Mouse (Mus musculus) 3134 (cell line): ENCODE results near the gene Sdsl.
"Not testable (repeated sequence)": the region's sequence is repeated elsewhere in the genome, so short reads cannot be mapped to it uniquely, and the experiment has no call there.

Experiments
- DNase-seq: peaks from one replicate; pipeline ENCODE4 v3.0.0-alpha.2; 2011; ENCODE audit warnings: low spot score; ENCODE audit not compliant: insufficient read length; ENCODE audit errors: extremely low read depth

The Sdsl gene

DNA sequence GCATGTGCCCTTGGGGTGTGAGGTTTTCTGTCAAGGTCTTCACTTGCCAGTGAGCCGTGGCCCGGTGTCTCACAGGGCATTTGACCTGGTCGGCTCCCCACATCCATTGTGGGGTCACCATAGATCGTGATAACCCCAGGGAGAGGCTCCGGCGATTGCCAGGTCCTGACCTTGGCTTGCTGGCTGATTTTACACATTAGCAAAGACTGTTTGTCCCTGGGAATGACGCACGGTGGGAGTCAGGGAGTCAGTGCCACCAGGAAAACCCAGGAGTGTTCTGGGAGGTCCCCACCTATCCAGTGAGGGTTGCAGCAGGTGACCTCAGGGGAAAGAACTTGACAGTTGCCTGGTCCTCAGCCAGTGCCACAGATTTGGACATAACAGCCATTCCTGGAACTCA lies at the start of gene Sdsl:
TSS of gene Sdsl (minus strand) at position 41 of the 400 bp plus-strand sequence.
- no peak for DNase-seq

- DNase-seq = peak; percentile 74
Observed at GRCm38 (mm10) chr5:120517552-120517951, 44.9 kb upstream of the Sdsl start.

DNA sequence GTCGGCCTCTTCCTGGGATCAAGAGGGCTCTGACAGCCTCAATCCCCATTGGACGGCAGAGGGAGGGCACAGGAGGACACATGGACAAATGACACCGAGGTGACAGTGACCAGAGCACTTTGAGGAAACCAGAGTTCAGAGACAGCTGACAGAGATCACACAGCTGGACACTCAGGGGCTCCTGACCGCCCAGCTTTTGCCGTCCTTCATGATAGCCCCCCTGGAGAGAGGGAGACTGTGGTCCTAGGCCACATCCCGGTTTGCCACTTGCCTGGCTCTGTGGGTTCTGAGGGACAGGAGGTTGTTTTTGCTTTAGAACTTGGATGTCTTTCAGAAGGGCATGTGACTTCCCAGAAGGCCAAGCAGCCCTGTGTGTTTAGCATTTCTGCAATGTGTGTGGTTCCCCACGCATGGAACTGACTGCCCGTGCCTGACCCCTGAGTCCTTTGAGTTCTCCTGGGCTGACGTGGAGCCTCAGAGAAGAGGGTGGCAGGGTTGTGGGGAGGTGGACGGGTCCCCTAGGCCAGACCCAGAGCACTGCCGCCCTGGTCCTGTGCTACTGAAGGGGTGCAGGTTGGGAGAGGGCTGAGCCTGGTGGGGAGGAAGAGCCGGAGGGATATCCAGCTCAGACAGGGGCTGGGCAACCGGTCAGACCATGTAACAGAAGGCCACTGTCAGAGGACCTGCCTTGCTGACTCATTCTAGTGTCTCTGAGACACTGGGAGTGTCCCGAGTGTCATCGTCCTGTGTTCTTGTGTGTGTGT lies 43.8 kb upstream of the Sdsl start:
- peak; percentile 81 for DNase-seq

- DNase-seq = no peak
Observed at GRCm38 (mm10) chr5:120515451-120515850, 42.8 kb upstream of the Sdsl start.

GRCm38 (mm10) chr5:120514754-120515153 lies 42.1 kb upstream of the Sdsl start:
- peak; percentile 55 for DNase-seq

GRCm38 (mm10) chr5:120514031-120514677 lies 41.5 kb upstream of the Sdsl start:
- DNase-seq = peak; percentile 35

GRCm38 (mm10) chr5:120512911-120513555 lies 40.4 kb upstream of the Sdsl start:
- no peak for DNase-seq

- DNase-seq = no peak
Observed at GRCm38 (mm10) chr5:120511643-120512220, 39.1 kb upstream of the Sdsl start.

GRCm38 (mm10) chr5:120510982-120511642 lies 38.5 kb upstream of the Sdsl start, which contains the start of gene Slc8b1:
Gene Slc8b1 (plus strand): TSS chr5:120511168.
- DNase-seq = peak; percentile 93

- DNase-seq = no peak
Observed at GRCm38 (mm10) chr5:120507311-120507710, 34.7 kb upstream of the Sdsl start.

GRCm38 (mm10) chr5:120506490-120506889 lies 33.9 kb upstream of the Sdsl start:
- DNase-seq = no peak

DNA sequence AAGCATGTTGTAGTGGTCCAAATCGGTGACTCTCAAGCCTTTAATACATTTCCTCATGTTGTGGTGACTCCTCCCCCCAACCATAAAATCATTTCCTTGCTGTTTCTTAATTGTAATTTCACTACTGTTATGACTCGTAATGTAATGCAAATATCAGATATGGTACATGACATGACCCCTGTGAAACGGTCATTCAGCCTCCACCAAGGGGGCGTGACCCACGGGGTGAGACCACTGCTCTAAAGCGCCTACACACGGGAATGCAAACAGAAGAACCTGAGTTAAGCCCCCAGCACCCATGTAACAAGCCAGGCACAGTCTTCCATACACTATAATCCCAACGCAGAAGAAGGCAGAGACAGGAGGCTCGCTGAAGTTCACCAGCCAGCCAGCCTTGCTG lies 33.2 kb upstream of the Sdsl start:
- DNase-seq = no peak

- peak; percentile 71 for DNase-seq
Observed at GRCm38 (mm10) chr5:120505368-120505767, 32.8 kb upstream of the Sdsl start.

DNA sequence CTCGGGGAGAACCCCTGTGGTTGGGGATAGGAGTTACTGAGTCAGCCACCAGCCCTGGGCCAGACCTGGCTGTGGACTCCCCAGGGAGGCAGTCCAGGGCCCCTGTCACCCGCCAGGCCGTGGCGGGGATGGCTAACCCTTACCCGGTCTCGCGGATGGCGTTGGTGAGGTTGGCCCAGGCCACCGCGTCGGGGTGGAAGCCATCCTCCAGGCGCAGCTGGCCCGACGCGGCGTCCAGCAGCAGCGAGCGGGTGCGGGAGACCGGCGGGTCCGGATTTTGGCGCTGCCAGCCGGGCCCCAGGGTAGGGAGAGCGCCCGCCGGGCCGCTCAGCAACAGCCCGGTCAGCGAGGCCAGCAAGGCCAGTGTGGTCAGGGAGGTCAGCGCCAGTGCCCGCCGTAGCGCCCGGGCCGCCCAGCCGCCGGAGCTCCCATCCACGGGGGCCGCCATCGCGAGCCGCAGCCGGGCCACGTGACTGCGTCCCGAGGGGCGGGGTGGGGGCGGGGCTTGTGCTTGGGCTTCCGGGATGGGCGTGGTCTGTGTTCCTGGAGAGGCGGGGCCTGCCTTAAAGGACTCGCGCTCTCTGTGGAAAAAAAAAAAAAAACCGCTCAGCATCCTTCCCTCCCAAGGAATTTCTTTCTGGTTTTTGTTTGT lies 30.7 kb upstream of the Sdsl start, which contains the start of gene Plbd2:
TSS of gene Plbd2 (minus strand) at position 482 of the 652 bp plus-strand sequence.
- DNase-seq = peak; percentile 84

GRCm38 (mm10) chr5:120502675-120503143 lies 30.1 kb upstream of the Sdsl start:
- DNase-seq = no peak

DNA sequence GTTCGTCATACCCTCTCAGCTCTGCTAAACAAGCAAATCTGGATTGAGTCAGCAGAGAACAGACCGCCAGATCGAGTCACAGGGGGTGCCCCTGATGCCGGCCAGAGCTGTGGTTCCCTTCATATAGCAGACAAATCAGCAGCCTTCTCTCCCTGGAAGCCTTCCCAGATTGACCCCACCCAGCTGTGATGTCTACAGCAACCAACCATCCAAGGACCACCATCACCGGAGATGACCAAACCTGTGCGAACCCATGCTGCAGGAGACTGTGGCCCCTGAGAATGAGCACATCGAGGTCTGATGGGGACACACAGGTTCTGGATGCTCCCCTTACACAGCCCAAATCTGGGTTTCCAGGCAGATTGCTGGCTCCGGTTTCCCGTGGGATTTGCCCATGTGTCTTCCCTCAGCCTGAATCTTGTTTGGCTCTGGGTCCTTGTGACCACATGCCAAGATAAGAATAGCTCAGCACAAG lies 29.6 kb upstream of the Sdsl start:
- peak; percentile 62 for DNase-seq

GRCm38 (mm10) chr5:120500609-120501008 lies 28.0 kb upstream of the Sdsl start:
- not testable (repeated sequence) for DNase-seq

DNA sequence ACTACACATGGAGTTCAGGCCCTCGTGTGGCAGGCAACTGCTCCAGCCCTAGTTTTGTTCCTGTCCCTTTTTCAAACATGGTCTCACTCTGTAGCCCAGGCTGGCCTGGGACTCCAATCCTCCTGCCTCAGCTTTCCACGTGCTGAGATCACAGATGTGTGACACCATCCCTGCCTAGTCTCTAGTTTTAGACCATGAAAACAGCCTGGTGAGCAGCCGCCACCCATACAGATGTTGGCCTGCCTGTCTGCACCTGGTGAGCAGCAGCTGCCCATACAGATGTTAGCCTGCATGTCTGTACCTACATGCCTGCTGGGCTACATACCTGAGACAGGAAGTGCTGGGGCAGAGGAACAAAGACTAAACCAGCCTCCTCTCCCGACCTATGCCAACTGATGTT lies 26.6 kb upstream of the Sdsl start:
- DNase-seq = no peak

DNA sequence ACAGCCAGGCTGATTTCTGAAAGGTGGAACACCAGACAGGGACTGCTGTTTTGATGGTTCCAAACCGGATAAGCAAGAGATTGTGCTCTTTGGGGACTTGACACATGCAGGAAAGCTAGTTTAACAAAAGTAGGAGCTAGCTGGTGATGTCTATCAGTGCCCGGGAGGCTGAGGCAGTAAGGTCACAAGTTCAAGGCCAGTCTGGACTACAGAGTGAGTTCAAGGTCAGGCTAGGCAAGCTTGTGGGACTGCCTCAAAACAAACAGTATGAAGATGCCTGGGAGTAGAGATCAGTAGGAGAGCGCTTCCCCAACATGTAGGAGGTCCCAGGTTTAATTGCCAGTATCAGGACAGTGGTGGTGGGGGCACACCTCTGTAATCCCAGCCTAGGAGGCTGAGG lies 24.5 kb upstream of the Sdsl start:
- DNase-seq = no peak

DNA sequence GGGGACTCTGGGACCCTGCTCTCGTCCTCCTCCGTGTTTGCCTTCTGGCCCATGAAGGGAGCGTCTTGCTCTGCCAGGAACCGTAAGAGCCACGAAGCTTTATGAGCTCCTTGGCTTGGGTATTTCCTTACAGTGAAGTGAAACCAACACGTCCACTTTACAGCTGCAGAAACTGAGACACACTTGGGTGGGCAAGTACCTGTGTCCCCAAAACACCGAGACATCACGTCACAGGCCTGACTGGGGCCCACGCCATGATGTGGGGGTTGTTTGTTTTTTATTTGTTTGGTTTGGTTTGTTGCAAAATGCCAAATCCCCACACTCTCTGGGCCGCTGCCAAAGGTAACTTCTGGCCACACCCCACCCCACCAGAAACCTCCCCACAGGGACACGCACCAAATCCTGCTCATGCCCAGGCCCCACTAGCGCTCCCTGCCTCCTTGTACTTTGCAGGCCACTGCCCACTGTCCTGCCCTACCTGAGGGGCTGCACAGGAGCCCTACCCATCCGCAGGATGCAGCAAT lies 23.2 kb upstream of the Sdsl start:
- DNase-seq = peak; percentile 52
